17 mouse cellular contexts compared by ENCODE assay signal in genomic region chr17:30053463-30053862, GRCm38 (mm10). TPM values are rescaled to one million over a fixed set of nuclear protein-coding genes. Genes with fewer than 3 reads are reported as not detected.
DNase-seq lines count a peak whose midpoint lies in the region; ATAC-seq and TF ChIP-seq lines count a peak whose summit lies in the region.
"Had no signal": no experiment of that assay in that cellular context is flagged by ENCODE, and none has a peak within 500 bp of the region (broad histone marks: within the 10 kb centered on the region; RNA-seq: fewer than 3 reads in every experiment).

No protein-coding gene starts in this region.

- DNase-seq in heart, adult 11 months = peak; percentile 91
- DNase-seq in left cerebral cortex, postnatal 14 days (ENCODE audit: low spot score in 2 of 2) = peak; percentile 48 to 53
- DNase-seq in left cerebral cortex, postnatal 4 days = no peak
- DNase-seq in MEL (ENCODE audit: low read depth, low spot score) = peak; percentile 35
- DNase-seq: adrenal gland, postnatal 14 days; kidney, adult 11 months; thymus, postnatal 4 days had no signal

- peaks cover 23% of the 10 kb centered on the region for H3K79me2 ChIP-seq in MEL (ENCODE audit: control insufficient read depth, insufficient read depth, low read length, poor library complexity)

- H3K9me3 ChIP-seq in heart, embryonic 11.5 days (replicated peaks; ENCODE audit: control insufficient read depth, low read length) = no peaks in the 10 kb centered on the region
- no peaks in the 10 kb centered on the region for H3K9me3 ChIP-seq in MEL (replicated peaks; ENCODE audit: insufficient read depth, low read length)
- no peaks in the 10 kb centered on the region for H3K9me3 ChIP-seq in midbrain, embryonic 13.5 days
- H3K9me3 ChIP-seq: hindbrain, embryonic 10.5 days; neural tube, embryonic 12.5 days; stomach, embryonic 15.5 days had no signal

- H3K9ac ChIP-seq in heart, embryonic 11.5 days (ENCODE audit: low read depth, low read length) = no peak overlapping the region
- no peak overlapping the region for H3K9ac ChIP-seq in MEL (ENCODE audit: control insufficient read depth, low read depth, low read length, poor library complexity, severe bottlenecking)
- no peak overlapping the region for H3K9ac ChIP-seq in midbrain, embryonic 13.5 days (replicated peaks)
- H3K9ac ChIP-seq: liver, embryonic 14.5 days; neural tube, embryonic 12.5 days; stomach, embryonic 15.5 days had no signal

- TF ChIP-seq POLR2A in MEL (IDR thresholded peaks at IDR 0.05; ENCODE audit: control insufficient read depth in 1 of 2, insufficient read depth in 1 of 2, low read depth in 1 of 2, low read length in 2 of 2, poor library complexity in 1 of 2) = no peak

- TF ChIP-seq RAD21 in MEL (IDR thresholded peaks at IDR 0.05; ENCODE audit: low read depth, low read length) = no peak

- TF ChIP-seq CTCF in MEL (IDR thresholded peaks at IDR 0.05 in 2 of 3, conservative IDR thresholded peaks at IDR 0.05 in 1 of 3; ENCODE audit: control insufficient read depth in 1 of 3, insufficient read depth in 1 of 3, low read depth in 2 of 3, low read length in 3 of 3, poor library complexity in 1 of 3, severe bottlenecking in 1 of 3) = no peak

- no peaks in the 10 kb centered on the region for H3K27me3 ChIP-seq in heart, embryonic 11.5 days (ENCODE audit: control insufficient read depth, insufficient read depth, low read length)
- no peaks in the 10 kb centered on the region for H3K27me3 ChIP-seq in MEL (ENCODE audit: control insufficient read depth in 1 of 2, insufficient read depth in 2 of 2, low read length in 2 of 2)
- H3K27me3 ChIP-seq in midbrain, embryonic 13.5 days = no peaks in the 10 kb centered on the region
- H3K27me3 ChIP-seq: neural tube, embryonic 12.5 days; Patski; stomach, embryonic 15.5 days had no signal

- no peak for TF ChIP-seq EP300 in MEL (IDR thresholded peaks at IDR 0.05; ENCODE audit: low read depth in 1 of 2, low read length in 2 of 2)

- H3K36me3 ChIP-seq in heart, embryonic 11.5 days (ENCODE audit: control insufficient read depth, insufficient read depth, low read length) = 0 out of 2 replicates have a peak, but pooled peaks cover 2% of the 10 kb centered on the region
- H3K36me3 ChIP-seq in MEL (ENCODE audit: control insufficient read depth in 1 of 2, insufficient read depth in 2 of 2, low read length in 2 of 2) = peaks cover 0 to 20% of the 10 kb centered on the region in 2 experiments; a peak in 3 of 4 replicates
- H3K36me3 ChIP-seq in midbrain, embryonic 13.5 days = peaks cover 5% of the 10 kb centered on the region
- H3K36me3 ChIP-seq: neural tube, embryonic 12.5 days; stomach, embryonic 15.5 days had no signal

- ATAC-seq in heart, embryonic 11.5 days (replicated peaks; ENCODE audit: insufficient number of reproducible peaks, low FRiP score, low TSS enrichment) = no peak
- peak; percentile 72 to 80; a peak in 3 of 4 replicates for ATAC-seq in hematopoietic stem cell, adult 5-6 weeks (replicated peaks in 1 of 2; ENCODE audit: insufficient read depth in 1 of 2, low FRiP score in 2 of 2, low TSS enrichment in 1 of 2, low read depth in 1 of 2, poor library complexity in 2 of 2, severe bottlenecking in 2 of 2)
- ATAC-seq in midbrain, embryonic 13.5 days = no peak
- no peak for ATAC-seq in granulocyte monocyte progenitor cell, adult 5-6 weeks (replicated peaks; ENCODE audit: poor library complexity, severe bottlenecking)
- ATAC-seq: Patski had no signal

- WGBS in heart, embryonic 11.5 days (ENCODE audit: insufficient replicate concordance) = 80% methylated on average over 9 of the region's 9 CpGs
- 79% methylated on average over 9 of the region's 9 CpGs for WGBS in midbrain, embryonic 13.5 days

- no peak overlapping the region for H3K27ac ChIP-seq in heart, embryonic 11.5 days (ENCODE audit: low read depth, low read length)
- H3K27ac ChIP-seq in MEL (ENCODE audit: control insufficient read depth, low read depth, low read length) = no peak overlapping the region
- no peak overlapping the region for H3K27ac ChIP-seq in midbrain, embryonic 13.5 days
- H3K27ac ChIP-seq: hindbrain, embryonic 10.5 days; liver, embryonic 14.5 days; neural tube, embryonic 12.5 days; stomach, embryonic 15.5 days had no signal

- H3K4me1 ChIP-seq in heart, embryonic 11.5 days (ENCODE audit: control insufficient read depth, insufficient read depth, low read length) = peaks cover 24% of the 10 kb centered on the region
- H3K4me1 ChIP-seq in MEL (ENCODE audit: control insufficient read depth in 1 of 2, insufficient read depth in 2 of 2, low read length in 2 of 2) = peaks cover 3 to 9% of the 10 kb centered on the region in 2 experiments; a peak in 2 of 4 replicates
- H3K4me1 ChIP-seq in midbrain, embryonic 13.5 days (replicated peaks) = 0 out of 2 replicates have a peak, but pooled peaks cover 13% of the 10 kb centered on the region
- H3K4me1 ChIP-seq: hindbrain, embryonic 10.5 days; stomach, embryonic 15.5 days had no signal

- H3K4me3 ChIP-seq in heart, embryonic 11.5 days (ENCODE audit: low read depth, low read length) = no peak overlapping the region
- H3K4me3 ChIP-seq in MEL (ENCODE audit: control insufficient read depth in 1 of 2, insufficient read depth in 1 of 2, low read depth in 2 of 2, low read length in 2 of 2) = no peak overlapping the region
- H3K4me3 ChIP-seq in midbrain, embryonic 13.5 days (replicated peaks) = no peak overlapping the region
- H3K4me3 ChIP-seq: hindbrain, embryonic 10.5 days; neural tube, embryonic 12.5 days; stomach, embryonic 15.5 days had no signal

- intact Hi-C loops in left cerebral cortex, postnatal 14 days (cut with DNase I) = no loop called here
- intact Hi-C loops in left cerebral cortex, postnatal 4 days (cut with DNase I) = no loop called here

- H3K4me2 ChIP-seq in heart, embryonic 11.5 days = no peak overlapping the region
- H3K4me2 ChIP-seq in midbrain, embryonic 13.5 days (replicated peaks) = no peak overlapping the region
- H3K4me2 ChIP-seq: midbrain, embryonic 11.5 days; neural tube, embryonic 12.5 days; stomach, embryonic 15.5 days had no signal

TF ChIP-seq in MEL, 35 proteins besides CTCF, POLR2A, EP300 and RAD21:
- TF ChIP-seq TAL1 (IDR thresholded peaks at IDR 0.05; ENCODE audit: low read length) (no peak), ZNF384 (IDR thresholded peaks at IDR 0.05; ENCODE audit: low read depth, low read length) (peak; percentile 63)

RNA-seq across cellular contexts. Expression of gene Zfand3, which starts 48.9 kb away (rescaled TPM):
- 49.5 and 51.4 TPM in 2 replicates for polyA plus RNA-seq in heart, embryonic 11.5 days (2014; fragmentation: Nextera tagmentation; extraction: Ambion mirVana)
- total RNA-seq in left cerebral cortex, postnatal 14 days (2021) = 100 to 1,000 TPM; 106 to 114 TPM
- 100 to 1,000 TPM in 1 of 2 experiments, 10 to 100 TPM in 1; 95.4 to 103 TPM for total RNA-seq in left cerebral cortex, postnatal 4 days (2021)
- total RNA-seq in MEL (2012; rRNA removed) = 28.3 and 31.7 TPM in 2 replicates
- 10 to 100 TPM in 1 of 2 experiments, not detected in 1; 48.8 TPM for polyA plus RNA-seq in MEL (2012; ENCODE audit: insufficient read depth in 1 of 2, insufficient read length in 2 of 2, low read depth in 1 of 2, low replicate concordance in 2 of 2, missing spikeins in 1 of 2)
- 19.3 and 32.5 TPM in 2 replicates for total RNA-seq in hematopoietic stem cell, adult 5-6 weeks (2017)
- 69.6 and 85.4 TPM in 2 replicates for polyA plus RNA-seq in midbrain, embryonic 13.5 days (2015; fragmentation: Nextera tagmentation; extraction: Ambion mirVana)
- 6.7 and 19.3 TPM in 2 replicates for total RNA-seq in granulocyte monocyte progenitor cell, adult 5-6 weeks (2014; fragmentation: Nextera tagmentation)
- 9.1 and 22.3 TPM in 2 replicates for total RNA-seq in granulocyte monocyte progenitor cell, adult 5-6 weeks (2017)

Comparison
In these comparisons a context has a peak if more than half of its experiments do, and no peak if none do; other contexts are left out.
1. ATAC-seq: peak in hematopoietic stem cell, adult 5-6 weeks (2 of 2); none in heart, embryonic 11.5 days (single experiment), midbrain, embryonic 13.5 days (single experiment) and granulocyte monocyte progenitor cell, adult 5-6 weeks (single experiment).